Mouse (Mus musculus) kidney, postnatal 10 days (tissue): ENCODE measurements around the gene Wdr53.
"Not testable (repeated sequence)": the region's sequence is repeated elsewhere in the genome, so short reads cannot be mapped to it uniquely, and the experiment has no call there.

Experiments
- DNase-seq: peaks from one replicate; pipeline ENCODE4 v3.0.0; 2021; ENCODE audit warnings: mixed read lengths

Gene Wdr53

DNA sequence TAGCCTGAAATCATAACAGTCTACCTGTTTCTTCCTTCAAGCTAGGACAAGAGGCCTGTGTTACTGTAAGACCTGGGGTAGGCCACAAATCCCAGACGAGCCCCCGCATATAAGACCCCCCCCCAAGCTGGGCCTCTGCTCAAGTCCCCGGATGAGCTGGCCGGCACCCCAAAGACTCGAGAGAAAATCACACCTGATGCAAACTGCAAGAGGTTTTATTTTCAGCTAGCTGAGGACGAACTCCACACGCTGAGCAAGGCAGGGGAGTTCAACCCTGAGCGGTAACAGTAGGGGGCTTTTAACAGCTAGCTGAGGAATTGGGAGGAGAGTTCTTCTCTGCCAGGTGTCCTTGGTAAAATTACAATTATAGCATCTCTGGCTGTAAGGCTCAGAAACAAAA lies 33.2 kb downstream of the Wdr53 start:
- no peak for DNase-seq

- DNase-seq = no peak
These were observed 35.6 kb downstream of the Wdr53 start for GRCm38 (mm10) chr16:32282608-32283007.

DNA sequence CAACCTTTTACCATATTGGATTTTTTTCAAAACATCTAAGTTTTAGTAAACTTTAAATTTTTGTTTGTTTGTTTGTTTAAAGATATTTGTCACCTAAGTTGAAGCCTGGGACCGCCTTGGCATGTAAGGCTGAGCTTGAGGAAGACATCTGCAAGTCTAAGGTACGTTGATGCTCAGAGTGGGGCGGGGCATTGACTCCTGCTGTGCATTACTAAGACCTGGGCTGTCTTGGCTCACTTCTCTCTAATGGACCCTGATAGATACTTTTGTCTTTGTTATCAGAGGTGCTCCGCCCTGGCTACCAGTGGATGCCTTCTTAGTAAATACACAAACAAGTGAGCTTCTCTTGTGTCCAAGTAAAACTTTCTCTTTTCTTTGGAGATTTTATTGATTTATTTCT lies 44.8 kb downstream of the Wdr53 start:
- no peak for DNase-seq

GRCm38 (mm10) chr16:32299617-32300016 lies 52.6 kb downstream of the Wdr53 start:
- DNase-seq = not testable (repeated sequence)

- no peak for DNase-seq
These were observed 56.0 kb downstream of the Wdr53 start for GRCm38 (mm10) chr16:32303046-32303445.

DNA sequence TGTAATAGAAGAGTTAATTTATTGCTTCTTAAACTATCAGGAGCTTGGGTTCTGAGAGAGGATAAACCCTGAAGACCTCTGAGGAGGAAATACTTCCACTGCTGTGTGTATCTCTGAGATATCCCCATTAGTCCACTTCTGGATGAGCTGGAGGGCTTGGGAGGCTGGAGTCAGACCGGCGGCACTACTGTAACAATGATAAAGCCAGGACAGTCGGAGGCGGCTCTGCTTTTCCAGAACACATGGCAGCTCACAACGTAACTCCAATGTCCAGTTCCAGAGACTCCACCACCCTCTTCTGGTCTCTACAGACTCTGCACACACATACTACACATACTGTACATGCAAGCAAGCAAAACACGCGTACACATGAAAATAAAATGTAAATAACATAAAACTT lies 56.9 kb downstream of the Wdr53 start:
- DNase-seq = no peak
